Mouse (Mus musculus) monocyte, adult 5-6 weeks (primary cell): ENCODE results near the gene Gm527. TPM values are rescaled to one million over a fixed set of nuclear protein-coding genes. Genes with fewer than 3 reads are reported as not detected.

Experiments
- total RNA-seq: library from RNA; stranded (forward); fragments of 200-1000, 200-491, 200-594 nt; gene quantifications from 3 replicates; pipeline ENCODE4 v1.2.3, GENCODE M21; 2017

Gm527 gene
- total RNA-seq, 1 experiment from 2014 or later: 20.9 TPM

Other genes starting within 250 kb of the Gm527 start
- gene Klhl28, start 47.6 kb downstream of the Gm527 start, total RNA-seq: 15.7 to 31.6 TPM (median 22.7 TPM) in 3 replicates
- 36.6 to 52.1 TPM (median 47.3 TPM) in 3 replicates for gene Togaram1, start 47.9 kb downstream of the Gm527 start, total RNA-seq
- 95.9 to 148 TPM (median 102 TPM) in 3 replicates for gene Prpf39, start 118.4 kb downstream of the Gm527 start, total RNA-seq
- gene Fkbp3, start 156.1 kb downstream of the Gm527 start, total RNA-seq: 143 to 181 TPM (median 145 TPM) in 3 replicates
- gene Fancm, start 157.7 kb downstream of the Gm527 start, total RNA-seq: 8.7 to 19.3 TPM (median 12.0 TPM) in 3 replicates